Mouse (Mus musculus): ENCODE measurements around the gene Ckmt1. TPM values are rescaled to one million over a fixed set of nuclear protein-coding genes. Genes with fewer than 3 reads are reported as not detected.

Gene Ckmt1
- not detected for total RNA-seq (2023)

DNA sequence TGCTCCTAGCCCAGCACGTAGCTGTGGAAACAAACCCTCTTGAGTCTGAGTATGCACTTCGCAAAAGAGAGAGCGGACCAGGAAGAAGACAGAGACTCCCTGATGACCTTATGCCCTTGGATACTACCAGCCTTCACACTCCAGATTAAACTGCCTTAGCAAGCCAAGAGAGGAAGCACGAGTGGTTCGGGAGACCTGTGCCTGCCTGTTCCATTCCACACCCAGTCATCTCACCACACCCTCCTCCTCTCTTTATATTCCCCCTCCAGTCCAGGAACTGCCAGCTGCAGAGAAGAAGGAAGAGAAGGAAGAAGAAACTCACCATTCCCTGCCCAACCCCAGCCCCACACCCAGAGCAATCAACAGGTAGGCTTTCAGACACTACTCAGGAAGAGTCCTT is at the start of gene Ckmt1:
Gene Ckmt1 (plus strand): TSS at position 221 of the 400 bp plus-strand sequence.

DNA sequence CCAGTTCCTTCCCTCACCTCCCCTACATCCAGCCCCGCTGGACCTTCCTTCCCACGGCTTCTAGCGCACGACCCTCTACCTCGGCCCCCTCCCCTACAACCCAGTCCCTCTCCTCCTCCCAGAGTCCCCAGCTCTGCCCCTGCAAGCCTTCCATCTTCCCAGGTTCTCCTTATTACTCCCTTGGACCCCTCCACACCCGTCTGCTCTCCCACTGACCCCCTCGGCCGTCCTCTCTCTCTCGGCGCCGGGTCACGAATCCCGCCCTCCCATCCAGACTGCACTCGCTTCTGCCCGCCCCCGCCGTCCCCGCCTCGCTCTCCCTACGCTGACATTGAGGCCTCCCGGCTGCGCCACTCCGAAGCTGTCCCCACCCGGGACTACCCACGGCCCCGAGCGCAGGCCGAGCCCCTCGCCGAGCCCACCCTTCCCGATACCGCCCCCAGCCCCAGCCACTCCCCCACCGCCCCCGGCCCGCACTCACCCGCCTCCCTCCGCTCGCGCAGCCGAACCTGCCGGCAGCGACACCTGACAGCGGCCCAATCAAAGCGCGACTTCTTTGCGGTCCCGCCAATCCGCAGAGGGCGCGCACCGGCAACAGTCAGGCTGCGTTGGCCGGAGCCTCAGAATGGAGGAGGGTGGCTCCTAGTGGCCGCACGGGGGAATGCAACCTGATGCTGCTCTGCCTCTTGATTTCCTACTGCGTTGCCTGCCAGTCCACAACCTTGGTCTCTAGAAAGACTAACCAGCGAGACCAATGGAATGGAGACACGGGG is 2.5 kb upstream of the Ckmt1 start, which contains the start of gene Ppip5k1:
Gene Ppip5k1 (minus strand): TSS at position 577 of the 773 bp plus-strand sequence.

DNA sequence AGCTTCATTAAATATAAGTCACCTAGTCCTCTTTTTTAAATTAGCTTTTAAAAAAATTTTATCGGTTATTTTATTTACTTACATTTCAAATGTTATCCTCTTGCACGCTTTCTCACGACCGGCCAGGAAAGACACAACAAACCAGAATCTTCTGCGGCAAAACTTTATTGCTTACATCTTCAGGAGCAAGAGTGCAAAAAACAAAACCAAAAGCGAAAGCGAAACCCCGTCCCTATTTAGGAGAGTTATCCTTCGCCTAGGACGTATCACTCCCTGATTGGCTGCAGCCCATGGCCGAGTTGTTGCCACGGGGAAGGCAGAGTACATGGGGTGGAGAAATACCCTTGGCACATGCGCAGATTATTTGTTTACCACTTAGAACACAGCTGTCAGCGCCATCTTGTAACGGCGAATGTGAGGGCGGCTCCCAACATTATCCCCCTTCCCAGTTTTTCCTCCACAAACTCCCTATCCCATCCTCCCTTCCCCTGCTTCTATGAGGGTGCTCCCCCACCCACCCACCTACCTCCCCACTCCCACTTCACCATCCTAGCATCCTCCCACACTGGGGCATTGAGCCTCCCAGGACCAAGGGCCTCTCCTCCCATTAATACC is 29.6 kb downstream of the Ckmt1 start, which contains the start of gene Strc:
Gene Strc (minus strand): TSS at position 208 of the 615 bp plus-strand sequence.

Other genes with a start within 250 kb of the Ckmt1 start
- gene Tgm7, start 247.9 kb upstream of the Ckmt1 start, total RNA-seq (2023), result not detected
- 17.3 TPM for gene Adal, start 217.3 kb upstream of the Ckmt1 start, total RNA-seq (2023)
- gene Lcmt2, start 217.1 kb upstream of the Ckmt1 start, total RNA-seq (2023), result 11.8 TPM
- gene Tubgcp4, start 187.1 kb upstream of the Ckmt1 start, total RNA-seq (2023), result 69.6 TPM
- gene Zscan29, start 186.6 kb upstream of the Ckmt1 start, total RNA-seq (2023), result 26.8 TPM
- gene Trp53bp1, start 86.3 kb upstream of the Ckmt1 start, total RNA-seq (2023), result 70.9 TPM
- gene Map1a, start 68.1 kb upstream of the Ckmt1 start, total RNA-seq (2023), result 0.55 TPM
- 18.4 TPM for gene Ppip5k1, start 2.3 kb upstream of the Ckmt1 start, total RNA-seq (2023)
- gene Strc, start 29.5 kb downstream of the Ckmt1 start, total RNA-seq (2023), result 1.0 TPM
- 123 TPM for gene Pdia3, start 56.1 kb downstream of the Ckmt1 start, total RNA-seq (2023)
- gene Catsper2, start 56.1 kb downstream of the Ckmt1 start, total RNA-seq (2023), result 2.4 TPM
- 7.6 TPM for gene Ell3, start 86.6 kb downstream of the Ckmt1 start, total RNA-seq (2023)
- gene Serf2, start 91.5 kb downstream of the Ckmt1 start, total RNA-seq (2023), result 263 TPM
- 33.6 TPM for gene Hypk, start 95.6 kb downstream of the Ckmt1 start, total RNA-seq (2023)
- gene Serinc4, start 99.1 kb downstream of the Ckmt1 start, total RNA-seq (2023), result 0.37 TPM
- gene Mfap1b, start 116.4 kb downstream of the Ckmt1 start, total RNA-seq (2023), result 43.2 TPM
- gene Mfap1a, start 149.0 kb downstream of the Ckmt1 start, total RNA-seq (2023), result 49.8 TPM
- 17.5 TPM for gene Wdr76, start 149.0 kb downstream of the Ckmt1 start, total RNA-seq (2023)